Mouse (Mus musculus) gastrocnemius, adult 2 months (tissue): ENCODE results near the gene Plekha3. TPM values are rescaled to one million over a fixed set of nuclear protein-coding genes. Genes with fewer than 3 reads are reported as not detected.

ENCODE experiments used
- DNase-seq: peaks from one replicate; pipeline ENCODE4 v3.0.0; 2022
- H3K27ac ChIP-seq: fragments of 200-600 bp; 2 replicates; pipeline ENCODE4 v1.8.1; 2022; ENCODE audit warnings: mild to moderate bottlenecking
- H3K4me3 ChIP-seq: fragments of 200-600 bp; 2 replicates; pipeline ENCODE4 v1.8.1; 2022; ENCODE audit warnings: mild to moderate bottlenecking, moderate library complexity
- CTCF ChIP-seq: fragments of 200-600 bp; IDR thresholded peaks from 2 replicates; pipeline ENCODE4 v1.8.1; 2022; ENCODE audit warnings: antibody characterized with exemption, mild to moderate bottlenecking, moderate library complexity
- intact Hi-C: fragments of 180-260 bp; cut with DNase I; formaldehyde crosslinking; loops from one replicate; pipeline ENCODE4 v1.15.1; 2025
- total RNA-seq, 2 experiments: library from RNA; stranded (reverse); gene quantifications; 2 replicates each; pipeline ENCODE4 v1.2.3; 2021

The Plekha3 gene
- total RNA-seq, 2 experiments from 2014 or later = 10.3 to 10.5 TPM

DNA sequence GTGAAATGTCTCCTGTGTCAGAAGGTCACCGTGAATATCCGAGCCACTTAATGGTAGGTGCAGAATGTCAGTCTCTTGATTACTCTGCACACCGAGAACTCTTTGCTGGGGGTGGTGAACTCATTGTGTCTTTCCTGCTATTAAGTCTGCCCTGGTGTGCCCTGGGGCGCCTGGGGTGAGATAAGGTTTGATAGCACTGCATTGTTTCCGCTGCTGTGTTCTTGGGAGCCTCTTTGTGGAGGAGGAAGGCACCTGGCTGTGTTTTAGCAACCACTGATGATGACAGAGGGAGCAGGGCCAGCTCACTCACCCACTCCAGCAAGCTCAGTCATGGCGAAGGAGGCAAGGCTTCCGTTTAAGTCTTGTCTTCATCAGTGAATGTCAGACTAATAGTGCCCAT is 13.1 kb downstream of the Plekha3 start:
- intact Hi-C loops = no loop called here
- no peak overlapping the region for H3K4me3 ChIP-seq
- DNase-seq = no peak
- H3K27ac ChIP-seq = no peak overlapping the region
- no peak for TF ChIP-seq CTCF

DNA sequence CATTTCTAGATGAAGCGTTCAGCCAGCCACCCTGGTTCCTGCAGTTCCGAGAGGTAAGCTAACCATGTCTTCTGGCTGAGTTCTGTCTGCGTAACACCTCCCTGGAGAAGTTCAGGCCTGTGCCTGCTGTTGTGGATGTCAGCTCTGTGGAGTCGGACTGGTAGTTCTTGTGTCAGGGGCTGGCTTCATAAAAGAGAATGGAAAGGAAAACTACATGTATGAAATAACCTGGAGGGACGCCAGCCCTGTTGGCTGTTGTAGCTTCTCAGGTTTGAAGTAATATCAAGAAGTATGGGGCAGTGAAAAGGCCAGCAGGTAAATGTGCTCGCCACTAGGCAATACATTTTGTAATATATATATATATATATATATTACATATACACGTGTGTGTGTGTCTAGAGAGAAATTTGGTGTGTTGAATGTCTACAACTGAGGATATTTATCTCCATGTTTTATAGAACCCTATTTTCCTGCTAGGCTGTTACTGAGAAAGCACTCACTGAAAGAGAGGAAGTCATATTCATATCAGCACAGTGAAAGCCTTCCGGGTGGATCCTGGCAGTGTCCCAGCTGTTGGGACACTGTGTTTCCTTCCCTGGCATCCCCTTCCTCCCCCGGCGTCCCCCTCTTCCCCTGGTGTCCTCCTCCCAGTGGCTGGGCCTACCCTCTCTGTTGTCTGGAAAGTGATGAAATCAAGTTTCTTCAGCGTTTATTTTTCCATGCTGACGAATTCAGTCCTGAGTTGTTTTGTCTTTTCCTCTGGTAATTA is 15.5 kb downstream of the Plekha3 start:
- peak; percentile 74 for DNase-seq
- Histone ChIP-seq H3K27ac (peak overlapping the region; percentile 25), H3K4me3 (no peak overlapping the region)
- TF ChIP-seq CTCF = no peak
- intact Hi-C loops = no loop called here

DNA sequence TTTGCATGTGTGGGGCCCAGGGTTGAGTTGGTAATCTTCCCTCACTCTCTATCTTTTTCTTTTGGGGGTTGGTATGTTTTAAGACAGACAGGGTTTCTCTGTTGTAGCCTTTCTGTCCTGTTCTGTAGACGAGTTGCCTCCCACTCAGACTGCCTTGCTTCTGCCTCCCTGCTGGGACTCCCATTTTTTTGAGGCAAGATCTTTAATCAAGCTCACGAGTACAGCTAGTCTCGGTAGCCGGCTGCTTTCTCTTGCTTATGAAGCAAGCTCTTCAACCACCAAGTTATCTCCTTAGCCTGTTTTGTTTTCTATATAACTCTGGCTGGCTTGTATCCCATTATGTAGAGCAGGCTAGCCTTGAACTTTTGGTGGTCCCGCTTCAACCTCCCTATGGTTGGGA is 18.7 kb downstream of the Plekha3 start:
- no peak for TF ChIP-seq CTCF
- intact Hi-C loops = no loop called here
- Histone ChIP-seq H3K4me3 (no peak overlapping the region), H3K27ac (no peak overlapping the region)
- DNase-seq = no peak

DNA sequence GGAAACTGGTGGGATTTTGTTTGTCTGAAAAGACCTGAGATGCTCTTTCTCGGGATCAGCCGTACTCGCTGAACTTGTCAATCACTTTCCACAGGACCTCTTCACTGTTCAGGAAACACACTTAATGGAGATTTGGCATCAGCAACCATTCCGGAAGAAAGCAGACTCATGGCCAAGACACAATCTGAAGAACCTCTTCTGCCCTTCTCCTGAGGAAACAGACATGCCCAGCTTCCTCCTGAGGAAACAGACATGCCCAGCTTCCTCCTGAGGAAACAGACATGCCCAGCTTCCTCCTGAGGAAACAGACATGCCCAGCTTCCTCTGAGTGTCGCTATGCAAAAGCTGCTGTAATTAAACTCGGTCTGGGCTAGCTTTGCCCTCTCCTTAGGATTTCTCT is 20.2 kb downstream of the Plekha3 start:
- TF ChIP-seq CTCF = no peak
- Histone ChIP-seq H3K4me3 (no peak overlapping the region), H3K27ac (no peak overlapping the region)
- no peak for DNase-seq
- intact Hi-C loops = no loop called here

DNA sequence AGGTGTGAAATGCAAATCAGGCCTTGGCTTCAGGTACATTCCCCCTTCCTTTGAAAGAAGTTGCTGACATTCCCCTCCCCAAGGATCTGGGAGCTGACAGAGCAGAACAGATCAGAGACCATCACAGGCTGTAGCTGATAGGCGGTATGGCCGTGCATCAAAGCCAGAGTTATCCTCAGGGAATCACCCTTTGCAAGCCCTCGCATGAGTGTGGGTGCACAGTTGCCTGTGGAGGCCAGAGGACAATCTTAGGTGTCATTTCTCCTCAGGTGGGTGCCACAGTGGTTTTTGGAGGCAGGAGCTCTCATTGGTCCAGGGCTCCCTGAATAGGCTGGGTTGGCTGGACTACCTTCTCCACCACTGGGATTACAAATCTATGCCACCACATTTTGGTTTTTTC is 27.1 kb downstream of the Plekha3 start:
- intact Hi-C loops = no loop called here
- peak; percentile 55 for DNase-seq
- Histone ChIP-seq H3K4me3 (no peak overlapping the region), H3K27ac (no peak overlapping the region)
- TF ChIP-seq CTCF = no peak

DNA sequence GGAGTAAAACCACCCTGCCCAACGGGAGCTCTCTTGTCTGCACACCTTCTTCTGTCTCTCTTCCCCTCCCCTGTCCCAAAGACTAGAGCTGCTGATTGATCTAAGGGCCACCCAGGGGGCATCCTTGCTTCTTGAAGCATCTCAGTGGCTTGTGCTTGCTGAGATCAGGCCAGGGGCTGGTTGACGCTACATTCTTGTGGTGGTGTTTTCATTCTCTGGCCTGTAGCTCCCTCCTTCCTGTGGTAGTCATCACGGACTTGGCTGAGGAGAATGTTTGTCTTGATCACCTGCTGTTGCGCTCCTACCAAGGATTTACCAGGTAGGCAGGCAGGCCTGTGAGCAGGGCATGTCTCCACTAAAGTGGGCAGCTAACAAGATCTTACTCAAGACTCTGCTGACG is 27.7 kb downstream of the Plekha3 start:
- Histone ChIP-seq H3K4me3 (no peak overlapping the region), H3K27ac (no peak overlapping the region)
- TF ChIP-seq CTCF = no peak
- intact Hi-C loops = no loop called here
- no peak for DNase-seq

DNA sequence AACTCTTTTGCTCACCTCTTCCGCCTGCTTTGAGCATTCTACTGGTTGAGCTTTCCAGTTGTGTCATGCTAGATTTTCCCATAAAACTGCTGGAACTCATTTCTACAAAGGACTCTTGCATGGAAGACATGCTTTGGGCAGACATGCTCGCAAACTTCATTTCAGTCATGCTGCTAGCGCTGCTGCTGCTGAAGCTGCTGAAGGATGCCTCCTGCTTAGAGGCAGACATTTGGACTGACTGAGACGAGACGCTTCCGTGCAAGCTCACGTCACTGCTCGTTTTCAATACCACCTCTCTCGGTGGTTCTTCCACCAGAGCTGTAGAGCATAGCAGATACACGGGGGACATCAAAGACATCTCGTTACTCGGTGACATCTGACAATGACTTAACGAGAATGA is 30.6 kb downstream of the Plekha3 start:
- DNase-seq = no peak
- intact Hi-C loops = no loop called here
- H3K27ac ChIP-seq = no peak overlapping the region
- TF ChIP-seq CTCF = no peak
- H3K4me3 ChIP-seq = no peak overlapping the region

DNA sequence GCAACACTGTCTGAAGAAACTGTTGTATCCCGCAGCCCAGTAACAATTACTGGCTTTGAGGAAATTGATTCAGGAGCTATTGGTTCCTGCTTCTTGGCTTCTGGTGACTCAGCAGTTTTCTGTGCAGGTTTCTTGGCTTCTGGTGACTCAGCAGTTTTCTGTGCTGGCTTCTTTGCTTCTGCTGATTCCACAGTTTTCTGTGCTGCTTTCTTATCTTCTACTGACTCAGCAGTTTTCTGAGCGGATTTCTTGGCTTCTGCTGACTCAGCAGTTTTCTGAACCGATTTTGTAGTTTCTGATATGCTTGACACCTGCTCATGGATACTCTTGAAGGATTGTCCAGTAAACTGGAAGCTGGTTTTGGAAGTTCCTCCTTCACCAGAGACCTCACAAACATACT is 33.4 kb downstream of the Plekha3 start:
- intact Hi-C loops = no loop called here
- H3K27ac ChIP-seq = peak overlapping the region; percentile 60
- no peak for TF ChIP-seq CTCF
- no peak for DNase-seq
- H3K4me3 ChIP-seq = no peak overlapping the region

DNA sequence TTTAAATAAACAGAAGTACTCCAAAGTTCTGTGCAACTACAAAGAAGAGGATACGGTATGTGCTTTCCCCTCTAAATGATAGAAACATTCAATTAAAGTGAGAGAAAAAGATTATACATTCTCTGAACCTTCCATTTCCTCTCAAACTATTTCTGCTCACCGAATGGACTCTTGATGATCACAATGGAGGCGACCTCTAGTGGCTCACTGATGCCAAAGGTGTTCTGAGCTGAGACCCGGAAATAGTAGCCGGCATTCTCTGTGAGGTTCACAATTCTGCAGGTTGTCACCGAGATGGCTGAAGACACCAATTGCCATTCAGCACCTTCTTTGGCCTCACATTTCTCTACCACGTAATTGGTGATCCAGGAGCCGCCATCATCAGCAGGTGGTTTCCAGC is 39.9 kb downstream of the Plekha3 start:
- TF ChIP-seq CTCF = peak; percentile 45
- intact Hi-C loops = no loop called here
- Histone ChIP-seq H3K27ac (no peak overlapping the region), H3K4me3 (no peak overlapping the region)
- DNase-seq = peak; percentile 19

DNA sequence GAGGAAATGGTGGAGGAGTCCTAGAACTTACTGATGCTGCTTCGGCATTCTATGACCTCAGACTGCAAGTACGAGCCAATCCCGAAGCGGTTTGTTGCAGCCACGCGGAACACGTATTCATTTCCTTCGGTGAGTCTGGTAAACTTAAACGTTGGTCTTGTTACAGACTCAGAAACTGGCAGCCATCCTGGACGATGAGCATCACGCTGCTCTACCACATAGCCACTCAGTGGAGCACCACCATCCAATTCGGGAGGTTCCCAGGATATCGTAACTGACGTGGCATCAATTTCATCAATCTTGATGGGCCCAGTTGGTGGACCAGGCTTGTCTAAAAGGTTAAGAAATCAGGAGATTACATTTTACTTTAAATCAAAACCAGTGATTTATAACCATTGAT is 44.6 kb downstream of the Plekha3 start:
- no peak for TF ChIP-seq CTCF
- no peak overlapping the region for H3K4me3 ChIP-seq
- intact Hi-C loops = no loop called here
- DNase-seq = peak; percentile 16
- no peak overlapping the region for H3K27ac ChIP-seq

Other genes with a start within 250 kb of the Plekha3 start
- gene Prkra, start 27.3 kb upstream of the Plekha3 start, total RNA-seq = 1 to 10 TPM; 2.7 to 3.3 TPM
- gene Pjvk, start 26.8 kb upstream of the Plekha3 start, total RNA-seq = not detected
- 1 to 10 TPM; 5.8 to 8.5 TPM for gene Fkbp7, start 2.2 kb upstream of the Plekha3 start, total RNA-seq